Mouse (Mus musculus): ENCODE measurements at regions not wholly inside any gene's neighbourhood (a gene's known extent, or its start where the extent isn't known, plus 50 kb on each side); places are given as distances from the start of the nearest gene placed in this dataset.

DNA sequence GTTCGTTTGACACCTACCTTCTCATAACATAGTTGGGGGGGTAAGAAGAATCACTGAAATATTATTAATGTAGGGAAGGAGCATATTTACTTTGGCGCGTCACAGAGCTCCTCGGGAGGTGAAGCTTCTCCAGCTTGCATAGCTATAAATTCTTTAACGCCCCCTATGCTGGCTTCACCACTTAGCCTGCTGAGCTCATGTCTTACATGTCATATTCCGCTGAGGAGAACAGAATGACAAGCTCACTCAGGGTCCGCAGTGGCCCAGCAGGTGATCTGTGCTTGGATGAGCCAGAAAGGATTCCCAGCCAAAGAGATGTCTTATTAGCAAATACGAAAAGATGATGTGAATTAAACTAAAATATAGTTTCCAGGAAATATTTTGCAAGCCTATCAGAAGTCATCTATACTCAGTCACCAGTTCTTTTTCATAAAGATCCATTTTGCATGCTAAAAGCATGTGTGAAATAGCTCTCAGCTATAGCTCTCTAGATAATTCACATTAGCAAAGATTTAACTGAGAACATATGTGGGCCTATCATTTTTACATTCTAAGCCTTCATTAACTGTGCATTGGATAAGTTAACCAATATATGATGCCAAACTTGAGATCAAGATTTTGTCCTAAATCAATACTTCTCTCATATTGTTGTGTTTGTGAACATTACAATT lies 561.1 kb upstream of the Nectin3 start:
- TF ChIP-seq CTCF (conservative IDR thresholded peaks at IDR 0.05; ENCODE audit: insufficient read depth, insufficient read length, low read depth, low read length) (no peak), POLR2A (IDR thresholded peaks at IDR 0.05; ENCODE audit: low read depth, low read length) (no peak)
